Comparison of ENCODE assay signal across 21 mouse cellular contexts in the genomic region with DNA sequence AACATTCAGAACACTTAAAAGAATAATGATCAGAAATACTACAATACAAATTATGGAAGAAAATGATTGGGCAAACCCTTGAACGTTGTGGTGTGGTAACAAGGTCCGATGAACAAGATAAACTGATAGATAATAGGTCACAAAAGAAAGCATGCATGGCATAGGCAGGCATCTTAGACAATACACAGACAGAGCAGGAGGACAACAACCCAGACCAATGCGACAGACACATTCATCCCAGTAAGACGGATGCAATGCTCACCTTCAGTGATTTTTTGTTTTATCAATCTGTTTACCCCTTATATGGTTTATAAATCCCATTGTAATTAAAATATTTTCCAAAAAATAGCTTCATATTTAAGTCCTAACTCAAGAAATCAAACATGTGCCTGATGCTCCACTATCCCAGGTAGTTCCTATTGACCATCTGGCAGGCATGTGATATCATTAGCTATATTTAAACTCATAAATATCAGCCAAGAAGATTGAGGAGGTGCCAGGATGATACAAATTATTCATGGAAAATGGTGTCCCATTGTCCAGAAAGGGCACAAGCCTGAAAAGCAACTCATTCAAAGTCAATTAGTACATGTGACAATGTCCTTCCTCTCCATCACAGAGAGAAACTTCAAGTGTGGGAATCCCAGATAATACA.
DNase-seq lines count a peak whose midpoint lies in the region; ATAC-seq and TF ChIP-seq lines count a peak whose summit lies in the region.
"Had no signal": no experiment of that assay in that cellular context is flagged by ENCODE, and none has a peak within 500 bp of the region (broad histone marks: within the 10 kb centered on the region; RNA-seq: fewer than 3 reads in every experiment).

No protein-coding gene starts in this region.

- WGBS in cerebellum, adult 2 months, result 23% methylated on average over 4 of the region's 4 CpGs

- no peak for TF ChIP-seq CTCF in cerebellum, adult 2 months (IDR thresholded peaks at IDR 0.05; ENCODE audit: borderline replicate concordance, insufficient read depth, low read depth, low read length)

- peaks cover 12% of the 10 kb centered on the region; the same call in 1 of the 2 replicates for H3K4me1 ChIP-seq in cerebellum, adult 2 months (ENCODE audit: control insufficient read depth, insufficient read depth, low read length)
- H3K4me1 ChIP-seq: forebrain, embryonic 15.5 days had no signal

- H3K4me3 ChIP-seq in cerebellum, adult 2 months (replicated peaks; ENCODE audit: insufficient read depth, low read depth, low read length), result no peak overlapping the region
- H3K4me3 ChIP-seq: embryonic facial prominence, embryonic 12.5 days; forebrain, embryonic 15.5 days; heart, adult 2 months; heart, embryonic 13.5 days; hindbrain, embryonic 12.5 days had no signal

- H3K27me3 ChIP-seq in cerebellum, adult 2 months (ENCODE audit: control insufficient read depth, insufficient read depth, low read length), result no peaks in the 10 kb centered on the region
- H3K27me3 ChIP-seq: embryonic facial prominence, embryonic 12.5 days; forebrain, embryonic 15.5 days; hindbrain, embryonic 12.5 days had no signal

- no peak for TF ChIP-seq POLR2A in cerebellum, adult 2 months (IDR thresholded peaks at IDR 0.05; ENCODE audit: borderline replicate concordance, insufficient read depth, low read length)

- DNase-seq in cerebellum, postnatal 4 days (ENCODE audit: low spot score in 2 of 2), result no peak
- peak; percentile 42 to 92 for DNase-seq in cerebellum, adult 2 months
- DNase-seq in cerebellum, postnatal 10 days, result peak; percentile 11 to 67
- DNase-seq in left cerebral cortex, postnatal 4 days, result no peak
- no peak for DNase-seq in left cerebral cortex, adult 11 months (ENCODE audit: low spot score)
- no peak for DNase-seq in left cerebral cortex, postnatal 14 days (ENCODE audit: low spot score in 2 of 2)
- DNase-seq: adrenal gland, adult 8-10 months; adrenal gland, postnatal 36 days; B cell, adult 2 months; gastrocnemius, postnatal 10 days; heart, adult 2 months; heart, postnatal 4 days had no signal

- intact Hi-C loops in left cerebral cortex, postnatal 4 days (cut with DNase I), result loop anchor here (10.0 kb wide), 1 partner anchor 191 kb away; a partner anchor contains a TSS
- intact Hi-C loops in left cerebral cortex, postnatal 14 days (cut with DNase I), result no loop called here

- peak; percentile 75 for ATAC-seq in cerebellum, adult (ENCODE audit: insufficient number of reproducible peaks, low FRiP score, low TSS enrichment)
- ATAC-seq: CD4-positive, CD25-positive, alpha-beta regulatory T cell, adult 4 months; forebrain, embryonic 15.5 days; hindbrain, embryonic 16.5 days; inflammation-experienced regulatory T-cells, adult 6 months; intestine, postnatal 0 days had no signal

- peak overlapping the region; percentile 90; the same call in 1 of the 2 replicates for H3K27ac ChIP-seq in cerebellum, adult 2 months (ENCODE audit: insufficient read depth, low read length)
- H3K27ac ChIP-seq: embryonic facial prominence, embryonic 12.5 days; forebrain, embryonic 15.5 days; heart, adult 2 months; heart, embryonic 13.5 days; hindbrain, embryonic 12.5 days had no signal

Comparison
In these comparisons a context has a peak if more than half of its experiments do, and no peak if none do; other contexts are left out.
1. DNase-seq: peak in cerebellum, adult 2 months (2 of 2) and cerebellum, postnatal 10 days (2 of 2); none in cerebellum, postnatal 4 days (0 of 2), left cerebral cortex, postnatal 4 days (single experiment), left cerebral cortex, adult 11 months (single experiment) and left cerebral cortex, postnatal 14 days (0 of 2).